9 mouse cellular contexts compared by ENCODE assay signal in the genomic region with DNA sequence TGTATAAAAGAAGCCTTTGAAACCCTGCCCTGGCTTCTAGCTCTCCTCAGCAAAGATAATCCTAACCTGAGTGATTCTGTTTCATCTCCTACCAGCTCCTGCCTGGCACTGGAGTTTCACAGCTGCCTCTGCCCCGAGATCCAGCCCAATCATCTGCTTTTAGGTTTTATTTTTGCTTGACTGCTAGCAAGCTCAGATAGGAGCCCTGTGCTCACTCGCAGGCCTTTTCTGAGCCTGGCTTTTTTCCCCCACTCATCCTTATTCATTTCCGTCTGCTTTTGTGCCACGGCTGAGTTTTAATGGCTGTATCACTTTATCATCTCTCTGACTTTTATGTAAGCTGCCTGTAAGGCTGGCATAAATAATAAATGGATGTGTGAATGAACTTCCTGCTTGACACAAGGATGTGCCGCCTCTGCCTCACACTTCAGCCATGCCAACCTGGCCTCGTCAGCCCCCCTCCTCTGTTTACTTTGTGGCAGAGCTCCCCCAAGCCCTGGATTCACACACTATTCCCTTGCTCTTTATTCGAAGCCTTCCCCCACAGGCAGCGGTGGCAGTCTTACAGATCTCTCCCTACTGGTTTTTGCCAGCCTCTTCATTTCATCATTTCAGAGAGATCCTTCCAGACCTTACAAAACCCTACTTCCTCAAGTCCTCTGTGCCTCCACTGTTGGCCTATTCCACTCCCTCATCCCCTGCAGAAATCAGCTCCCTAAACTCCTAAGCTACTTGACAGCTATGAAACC. TPM values are rescaled to one million over a fixed set of nuclear protein-coding genes. Genes with fewer than 3 reads are reported as not detected.
A peak's percentile ranks its signal among the peaks of the same experiment; 100 is the strongest.
DNase-seq lines count a peak whose midpoint lies in the region; ATAC-seq and TF ChIP-seq lines count a peak whose summit lies in the region.
"Had no signal": no experiment of that assay in that cellular context is flagged by ENCODE, and none has a peak within 500 bp of the region (broad histone marks: within the 10 kb centered on the region; RNA-seq: fewer than 3 reads in every experiment).

No protein-coding gene starts in this region.

- DNase-seq in kidney, postnatal 25 days, result no peak
- DNase-seq in frontal cortex, postnatal 36 days (ENCODE audit: low spot score in 2 of 2), result peak; percentile 51 to 68
- no peak for DNase-seq in cerebellum, adult 2 months
- no peak for DNase-seq in urinary bladder, postnatal 36 days (ENCODE audit: low spot score in 2 of 2)
- no peak for DNase-seq in urinary bladder, postnatal 10 days (ENCODE audit: low spot score)

- peak overlapping the region; percentile 89; the same call in 1 of the 2 replicates for H3K4me2 ChIP-seq in kidney, embryonic 16.5 days (replicated peaks; ENCODE audit: low read depth, low read length)

- H3K9me3 ChIP-seq in kidney, embryonic 16.5 days (ENCODE audit: low read length), result peaks cover 5% of the 10 kb centered on the region; the same call in 1 of the 2 replicates
- no peaks in the 10 kb centered on the region for H3K9me3 ChIP-seq in megakaryocyte, embryonic 14.5 days

- TF ChIP-seq CTCF in bone marrow, adult 2 months (IDR thresholded peaks at IDR 0.05; ENCODE audit: control insufficient read depth, insufficient read depth, low read length), result no peak
- TF ChIP-seq CTCF in cerebellum, adult 2 months (IDR thresholded peaks at IDR 0.05; ENCODE audit: borderline replicate concordance, insufficient read depth, low read depth, low read length), result no peak

- no peak overlapping the region for H3K4me3 ChIP-seq in kidney, embryonic 16.5 days (ENCODE audit: low read length)
- peak overlapping the region; percentile 67 for H3K4me3 ChIP-seq in bone marrow, adult 2 months (replicated peaks; ENCODE audit: control insufficient read depth, low read depth, low read length)
- peak overlapping the region; percentile 90 for H3K4me3 ChIP-seq in megakaryocyte, embryonic 14.5 days (replicated peaks)
- no peak overlapping the region for H3K4me3 ChIP-seq in cerebellum, adult 2 months (replicated peaks; ENCODE audit: insufficient read depth, low read depth, low read length)

- no peak for TF ChIP-seq POLR2A in bone marrow, adult 2 months (IDR thresholded peaks at IDR 0.05; ENCODE audit: borderline replicate concordance, control insufficient read depth, low read depth, low read length)
- TF ChIP-seq POLR2A in cerebellum, adult 2 months (IDR thresholded peaks at IDR 0.05; ENCODE audit: borderline replicate concordance, insufficient read depth, low read length), result no peak

- H3K36me3 ChIP-seq in kidney, embryonic 16.5 days (ENCODE audit: insufficient read depth, low read length), result 0 out of 2 replicates have a peak, but pooled peaks cover 5% of the 10 kb centered on the region
- peaks cover 33% of the 10 kb centered on the region for H3K36me3 ChIP-seq in megakaryocyte, embryonic 14.5 days (replicated peaks; ENCODE audit: low read length)

- H3K27ac ChIP-seq in kidney, embryonic 16.5 days (ENCODE audit: low read length), result no peak overlapping the region
- peak overlapping the region; percentile 98 for H3K27ac ChIP-seq in bone marrow, adult 2 months (ENCODE audit: control insufficient read depth, insufficient read depth, low read depth, low read length, poor library complexity)
- H3K27ac ChIP-seq in cerebellum, adult 2 months (ENCODE audit: insufficient read depth, low read length), result no peak overlapping the region

- H3K9ac ChIP-seq in kidney, embryonic 16.5 days (replicated peaks; ENCODE audit: low read length), result 0 out of 2 replicates have a peak overlapping the region, but pooled peaks have one; percentile 95

- WGBS in kidney, embryonic 16.5 days, result 64% methylated on average over 8 of the region's 8 CpGs
- 46% methylated on average over 8 of the region's 8 CpGs for WGBS in bone marrow, adult 2 months
- WGBS in cerebellum, adult 2 months, result 76% methylated on average over 8 of the region's 8 CpGs

- no peaks in the 10 kb centered on the region for H3K27me3 ChIP-seq in kidney, embryonic 16.5 days (ENCODE audit: insufficient read depth, low read length)
- H3K27me3 ChIP-seq in megakaryocyte, embryonic 14.5 days (replicated peaks), result peaks cover 28% of the 10 kb centered on the region
- no peaks in the 10 kb centered on the region for H3K27me3 ChIP-seq in cerebellum, adult 2 months (ENCODE audit: control insufficient read depth, insufficient read depth, low read length)

- ATAC-seq in kidney, embryonic 16.5 days (ENCODE audit: low FRiP score, low TSS enrichment), result no peak

- H3K4me1 ChIP-seq in kidney, embryonic 16.5 days (ENCODE audit: insufficient read depth, low read length), result peaks cover 8% of the 10 kb centered on the region; the same call in 1 of the 2 replicates
- H3K4me1 ChIP-seq in bone marrow, adult 2 months (ENCODE audit: control insufficient read depth, insufficient read depth, low read length), result peaks cover 2% of the 10 kb centered on the region
- H3K4me1 ChIP-seq in megakaryocyte, embryonic 14.5 days, result peaks cover 72% of the 10 kb centered on the region
- H3K4me1 ChIP-seq in cerebellum, adult 2 months (ENCODE audit: control insufficient read depth, insufficient read depth, low read length), result 0 out of 2 replicates have a peak, but pooled peaks cover 2% of the 10 kb centered on the region

RNA-seq across cellular contexts. Expression of a gene that starts 1.7 kb away (rescaled TPM):
- polyA plus RNA-seq in kidney, embryonic 16.5 days (2015; fragmentation: Nextera tagmentation; extraction: Ambion mirVana), result 6.6 and 7.9 TPM in 2 replicates
- 11.6 and 25.0 TPM in 2 replicates for polyA plus RNA-seq in bone marrow, adult 2 months (2011; ENCODE audit: insufficient read depth, insufficient read length, low replicate concordance, missing spikeins)
- 5.5 and 12.5 TPM in 2 replicates for polyA plus RNA-seq in megakaryocyte, embryonic 14.5 days (2012; ENCODE audit: insufficient read depth, low replicate concordance)
- 7.9 and 9.9 TPM in 2 replicates for polyA plus RNA-seq in cerebellum, adult 2 months (2012; rRNA removed)

RNA-seq across cellular contexts. Expression of a gene that starts 15.4 kb away (rescaled TPM):
- polyA plus RNA-seq in kidney, embryonic 16.5 days (2015; fragmentation: Nextera tagmentation; extraction: Ambion mirVana), result 13.3 and 14.1 TPM in 2 replicates
- 2.7 and 7.3 TPM in 2 replicates for polyA plus RNA-seq in bone marrow, adult 2 months (2011; ENCODE audit: insufficient read depth, insufficient read length, low replicate concordance, missing spikeins)
- polyA plus RNA-seq in megakaryocyte, embryonic 14.5 days (2012; ENCODE audit: insufficient read depth, low replicate concordance), result 0.35 TPM in 1 of 2 replicates, not detected in the other
- polyA plus RNA-seq in cerebellum, adult 2 months (2012; rRNA removed), result 0.08 and 0.19 TPM in 2 replicates

RNA-seq across cellular contexts. Expression of a gene that starts 21.8 kb away (rescaled TPM):
- 2.8 TPM in 2 replicates for polyA plus RNA-seq in kidney, embryonic 16.5 days (2015; fragmentation: Nextera tagmentation; extraction: Ambion mirVana)
- polyA plus RNA-seq in bone marrow, adult 2 months (2011; ENCODE audit: insufficient read depth, insufficient read length, low replicate concordance, missing spikeins), result 45.0 and 74.1 TPM in 2 replicates
- 0.19 TPM in 1 of 2 replicates, not detected in the other for polyA plus RNA-seq in megakaryocyte, embryonic 14.5 days (2012; ENCODE audit: insufficient read depth, low replicate concordance)
- polyA plus RNA-seq in cerebellum, adult 2 months (2012; rRNA removed), result 105 and 120 TPM in 2 replicates

RNA-seq across cellular contexts. Expression of a gene that starts 26.2 kb away (rescaled TPM):
- polyA plus RNA-seq in kidney, embryonic 16.5 days (2015; fragmentation: Nextera tagmentation; extraction: Ambion mirVana), result not detected in 2 replicates
- polyA plus RNA-seq in bone marrow, adult 2 months (2011; ENCODE audit: insufficient read depth, insufficient read length, low replicate concordance, missing spikeins), result 1.4 TPM in 1 of 2 replicates, not detected in the other
- polyA plus RNA-seq in megakaryocyte, embryonic 14.5 days (2012; ENCODE audit: insufficient read depth, low replicate concordance), result not detected in 2 replicates
- 3.7 and 7.0 TPM in 2 replicates for polyA plus RNA-seq in cerebellum, adult 2 months (2012; rRNA removed)
- polyA plus RNA-seq: small intestine, adult 2 months had no signal

RNA-seq across cellular contexts. Expression of a gene that starts 32.8 kb away (rescaled TPM):
- polyA plus RNA-seq in kidney, embryonic 16.5 days (2015; fragmentation: Nextera tagmentation; extraction: Ambion mirVana), result 17.6 and 24.0 TPM in 2 replicates
- 24.3 and 50.5 TPM in 2 replicates for polyA plus RNA-seq in bone marrow, adult 2 months (2011; ENCODE audit: insufficient read depth, insufficient read length, low replicate concordance, missing spikeins)
- polyA plus RNA-seq in megakaryocyte, embryonic 14.5 days (2012; ENCODE audit: insufficient read depth, low replicate concordance), result 2.4 and 3.9 TPM in 2 replicates
- 14.5 and 15.3 TPM in 2 replicates for polyA plus RNA-seq in cerebellum, adult 2 months (2012; rRNA removed)

Comparison
In these comparisons a context has a peak if more than half of its experiments do, and no peak if none do; other contexts are left out.
1. H3K4me3 ChIP-seq: peak in bone marrow, adult 2 months (single experiment) and megakaryocyte, embryonic 14.5 days (single experiment); none in kidney, embryonic 16.5 days (single experiment) and cerebellum, adult 2 months (single experiment).
2. DNase-seq: peak in frontal cortex, postnatal 36 days (2 of 2); none in kidney, postnatal 25 days (0 of 2), cerebellum, adult 2 months (0 of 2), urinary bladder, postnatal 36 days (0 of 2) and urinary bladder, postnatal 10 days (single experiment).
3. RNA of a gene that starts 21.8 kb away (polyA plus RNA-seq): 105 to 120 TPM in cerebellum, adult 2 months and 45.0 to 74.1 TPM in bone marrow, adult 2 months; 2.8 TPM in kidney, embryonic 16.5 days and 0.19 TPM in megakaryocyte, embryonic 14.5 days; every median in the first group is over 10 times any median in the second.